Mouse (Mus musculus): ENCODE results near the gene Sephs1. TPM values are rescaled to one million over a fixed set of nuclear protein-coding genes. Genes with fewer than 3 reads are reported as not detected.
"Not testable (repeated sequence)": the region's sequence is repeated elsewhere in the genome, so short reads cannot be mapped to it uniquely, and the experiment has no call there.

The Sephs1 gene
- polyA plus RNA-seq, 1 experiment from 2014 or later = 54.4 TPM

- WGBS = 91% methylated on average over 8 of the region's 8 CpGs
- not testable (repeated sequence) for H3K4me1 ChIP-seq; H3K4me3 ChIP-seq; H3K36me3 ChIP-seq (replicated peaks); H3K9ac ChIP-seq; ATAC-seq (replicated peaks); H3K9me3 ChIP-seq; H3K27me3 ChIP-seq (replicated peaks); H3K27ac ChIP-seq; H3K4me2 ChIP-seq
Observed at GRCm38 (mm10) chr2:4949691-4950090, 68.3 kb downstream of the Sephs1 start.

- ATAC-seq (replicated peaks) = no peak
- WGBS = 90% methylated on average over 2 of the region's 2 CpGs
- H3K27ac ChIP-seq = no peak overlapping the region
Observed at GRCm38 (mm10) chr2:4950986-4951385, 69.6 kb downstream of the Sephs1 start.

GRCm38 (mm10) chr2:4954216-4954760 is 72.9 kb downstream of the Sephs1 start:
- no peak overlapping the region for H3K4me2 ChIP-seq
- no peak for ATAC-seq (replicated peaks)

More at GRCm38 (mm10) chr2:4950986-4951385, 69.6 kb downstream of the Sephs1 start:
- Histone ChIP-seq H3K4me3 (no peak overlapping the region), H3K27me3 (replicated peaks) (no peaks in the 10 kb centered on the region), H3K9ac (no peak overlapping the region), H3K36me3 (replicated peaks) (no peaks in the 10 kb centered on the region), H3K4me1 (no peaks in the 10 kb centered on the region), H3K9me3 (no peaks in the 10 kb centered on the region), H3K4me2 (no peak overlapping the region)

GRCm38 (mm10) chr2:4958039-4958438 is 76.7 kb downstream of the Sephs1 start:
- Histone ChIP-seq H3K36me3 (replicated peaks) (no peaks in the 10 kb centered on the region), H3K4me3 (no peak overlapping the region), H3K27ac (no peak overlapping the region), H3K27me3 (replicated peaks) (no peaks in the 10 kb centered on the region), H3K4me1 (no peaks in the 10 kb centered on the region), H3K9me3 (no peaks in the 10 kb centered on the region), H3K4me2 (no peak overlapping the region), H3K9ac (no peak overlapping the region)
- no peak for ATAC-seq (replicated peaks)
- WGBS = 90% methylated on average over 12 of the region's 12 CpGs

More at GRCm38 (mm10) chr2:4954216-4954760, 72.9 kb downstream of the Sephs1 start:
- H3K36me3 ChIP-seq (replicated peaks) = no peaks in the 10 kb centered on the region
- H3K9me3 ChIP-seq = no peaks in the 10 kb centered on the region
- no peak overlapping the region for H3K27ac ChIP-seq
- no peaks in the 10 kb centered on the region for H3K27me3 ChIP-seq (replicated peaks)
- 85% methylated on average over 6 of the region's 6 CpGs for WGBS
- no peaks in the 10 kb centered on the region for H3K4me1 ChIP-seq
- H3K9ac ChIP-seq = no peak overlapping the region
- no peak overlapping the region for H3K4me3 ChIP-seq

Other genes starting within 250 kb of the Sephs1 start
- gene Prpf18, start 229.5 kb upstream of the Sephs1 start, polyA plus RNA-seq (2015; fragmentation: Nextera tagmentation; extraction: Ambion mirVana) = 45.8 and 49.3 TPM in 2 replicates
- 5.9 and 6.5 TPM in 2 replicates for gene Bend7, start 163.7 kb upstream of the Sephs1 start, polyA plus RNA-seq (2015; fragmentation: Nextera tagmentation; extraction: Ambion mirVana)
- 70.2 and 71.6 TPM in 2 replicates for gene Phyh, start 37.5 kb downstream of the Sephs1 start, polyA plus RNA-seq (2015; fragmentation: Nextera tagmentation; extraction: Ambion mirVana)
- 0.56 and 0.57 TPM in 2 replicates for gene Ucma, start 94.6 kb downstream of the Sephs1 start, polyA plus RNA-seq (2015; fragmentation: Nextera tagmentation; extraction: Ambion mirVana)
- gene Mcm10, start 131.2 kb downstream of the Sephs1 start, polyA plus RNA-seq (2015; fragmentation: Nextera tagmentation; extraction: Ambion mirVana) = 3.5 and 5.1 TPM in 2 replicates
- 15.7 and 18.9 TPM in 2 replicates for gene Optn, start 182.5 kb downstream of the Sephs1 start, polyA plus RNA-seq (2015; fragmentation: Nextera tagmentation; extraction: Ambion mirVana)

Data from midbrain, embryonic 15.5 days (tissue).